Mouse (Mus musculus): ENCODE results near the gene Ostm1. TPM values are rescaled to one million over a fixed set of nuclear protein-coding genes. Genes with fewer than 3 reads are reported as not detected.

Ostm1 gene
- polyA plus RNA-seq, 1 experiment from 2014 or later: 14.1 TPM

GRCm38 (mm10) chr10:42584436-42584983, 888 bp downstream of the Ostm1 start:
- H3K4me2 ChIP-seq (replicated peaks): peak overlapping the region; percentile 40
- H3K4me3 ChIP-seq: peak overlapping the region; percentile 31
- no peaks in the 10 kb centered on the region for H3K36me3 ChIP-seq
- H3K27me3 ChIP-seq: peaks cover 94% of the 10 kb centered on the region
- no peak overlapping the region for H3K27ac ChIP-seq
- no peak for ATAC-seq (ENCODE audit: insufficient number of reproducible peaks, insufficient read depth, low FRiP score, low TSS enrichment)
- WGBS: under 1% methylated on average over 37 of the region's 37 CpGs
- peaks cover 13% of the 10 kb centered on the region; the same call in 1 of the 2 replicates for H3K4me1 ChIP-seq
- no peaks in the 10 kb centered on the region for H3K9me3 ChIP-seq
- H3K9ac ChIP-seq: no peak overlapping the region; the same call in 1 of the 2 replicates

- Histone ChIP-seq H3K27ac (no peak overlapping the region), H3K4me3 (no peak overlapping the region), H3K9ac (no peak overlapping the region), H3K27me3 (peaks cover 94% of the 10 kb centered on the region), H3K36me3 (no peaks in the 10 kb centered on the region), H3K9me3 (no peaks in the 10 kb centered on the region), H3K4me2 (replicated peaks) (no peak overlapping the region), H3K4me1 (peaks cover 9% of the 10 kb centered on the region; the same call in 1 of the 2 replicates)
- no peak for ATAC-seq (ENCODE audit: insufficient number of reproducible peaks, insufficient read depth, low FRiP score, low TSS enrichment)
- under 1% methylated on average over 8 of the region's 8 CpGs for WGBS
These were observed 1.5 kb downstream of the Ostm1 start for GRCm38 (mm10) chr10:42585156-42585555.

- peaks cover 93% of the 10 kb centered on the region for H3K27me3 ChIP-seq
- no peak overlapping the region for H3K4me2 ChIP-seq (replicated peaks)
- no peak overlapping the region for H3K4me3 ChIP-seq
- H3K9me3 ChIP-seq: no peaks in the 10 kb centered on the region
- 6% methylated on average over 22 of the region's 22 CpGs for WGBS
- H3K9ac ChIP-seq: no peak overlapping the region
- no peak overlapping the region for H3K27ac ChIP-seq
- H3K36me3 ChIP-seq: no peaks in the 10 kb centered on the region
- ATAC-seq (ENCODE audit: insufficient number of reproducible peaks, insufficient read depth, low FRiP score, low TSS enrichment): no peak
- H3K4me1 ChIP-seq: peaks cover 9% of the 10 kb centered on the region; the same call in 1 of the 2 replicates
These were observed 2.1 kb downstream of the Ostm1 start for GRCm38 (mm10) chr10:42585596-42586305.

- Histone ChIP-seq H3K4me1 (peaks cover 13% of the 10 kb centered on the region), H3K27me3 (peaks cover 94% of the 10 kb centered on the region), H3K36me3 (no peaks in the 10 kb centered on the region), H3K9ac (no peak overlapping the region), H3K4me2 (replicated peaks) (no peak overlapping the region), H3K9me3 (no peaks in the 10 kb centered on the region), H3K27ac (no peak overlapping the region), H3K4me3 (no peak overlapping the region)
- 8% methylated on average over 8 of the region's 8 CpGs for WGBS
- ATAC-seq (ENCODE audit: insufficient number of reproducible peaks, insufficient read depth, low FRiP score, low TSS enrichment): no peak
These were observed 4.5 kb downstream of the Ostm1 start for GRCm38 (mm10) chr10:42587961-42588750.

GRCm38 (mm10) chr10:42589505-42589904, 5.9 kb downstream of the Ostm1 start:
- peaks cover 93% of the 10 kb centered on the region for H3K27me3 ChIP-seq
- no peak for ATAC-seq (ENCODE audit: insufficient number of reproducible peaks, insufficient read depth, low FRiP score, low TSS enrichment)
- H3K9ac ChIP-seq: no peak overlapping the region
- H3K4me2 ChIP-seq (replicated peaks): no peak overlapping the region
- no peaks in the 10 kb centered on the region for H3K9me3 ChIP-seq
- H3K4me1 ChIP-seq: peaks cover 6% of the 10 kb centered on the region
- no peak overlapping the region for H3K27ac ChIP-seq
- no peak overlapping the region for H3K4me3 ChIP-seq
- 2% methylated on average over 5 of the region's 5 CpGs for WGBS
- no peaks in the 10 kb centered on the region for H3K36me3 ChIP-seq

GRCm38 (mm10) chr10:42590261-42591184, 6.9 kb downstream of the Ostm1 start:
- Histone ChIP-seq H3K9me3 (no peaks in the 10 kb centered on the region), H3K9ac (no peak overlapping the region), H3K27me3 (peaks cover 93% of the 10 kb centered on the region), H3K4me1 (peaks cover 4% of the 10 kb centered on the region), H3K36me3 (no peaks in the 10 kb centered on the region), H3K27ac (no peak overlapping the region), H3K4me2 (replicated peaks) (0 out of 2 replicates have a peak overlapping the region, but pooled peaks have one; percentile 47), H3K4me3 (no peak overlapping the region)
- WGBS: 2% methylated on average over 19 of the region's 19 CpGs
- ATAC-seq (ENCODE audit: insufficient number of reproducible peaks, insufficient read depth, low FRiP score, low TSS enrichment): no peak

- peaks cover 4% of the 10 kb centered on the region for H3K4me1 ChIP-seq
- under 1% methylated on average over 67 of the region's 67 CpGs for WGBS
- ATAC-seq (ENCODE audit: insufficient number of reproducible peaks, insufficient read depth, low FRiP score, low TSS enrichment): no peak
- 0 out of 2 replicates have a peak overlapping the region, but pooled peaks have one; percentile 15 for H3K9ac ChIP-seq
- no peaks in the 10 kb centered on the region for H3K36me3 ChIP-seq
- no peak overlapping the region for H3K27ac ChIP-seq
- no peaks in the 10 kb centered on the region for H3K9me3 ChIP-seq
- peak overlapping the region; percentile 25 for H3K4me3 ChIP-seq
- peak overlapping the region; percentile 47 for H3K4me2 ChIP-seq (replicated peaks)
- peaks cover 90% of the 10 kb centered on the region for H3K27me3 ChIP-seq
These were observed 7.8 kb downstream of the Ostm1 start for GRCm38 (mm10) chr10:42591185-42591992.

GRCm38 (mm10) chr10:42591993-42592686, 8.5 kb downstream of the Ostm1 start:
- H3K4me2 ChIP-seq (replicated peaks): peak overlapping the region; percentile 47
- 0 out of 2 replicates have a peak, but pooled peaks have one; percentile 28 for ATAC-seq (ENCODE audit: insufficient number of reproducible peaks, insufficient read depth, low FRiP score, low TSS enrichment)
- WGBS: under 1% methylated on average over 25 of the region's 25 CpGs
- H3K4me3 ChIP-seq: peak overlapping the region; percentile 25
- H3K27ac ChIP-seq: no peak overlapping the region
- H3K4me1 ChIP-seq: peaks cover 4% of the 10 kb centered on the region
- peaks cover 88% of the 10 kb centered on the region for H3K27me3 ChIP-seq
- H3K9ac ChIP-seq: 0 out of 2 replicates have a peak overlapping the region, but pooled peaks have one; percentile 15
- no peaks in the 10 kb centered on the region for H3K36me3 ChIP-seq
- H3K9me3 ChIP-seq: no peaks in the 10 kb centered on the region

GRCm38 (mm10) chr10:42593201-42593600, 9.6 kb downstream of the Ostm1 start:
- H3K4me2 ChIP-seq (replicated peaks): no peak overlapping the region
- 7% methylated on average over 7 of the region's 7 CpGs for WGBS

GRCm38 (mm10) chr10:42598615-42599014, 15.0 kb downstream of the Ostm1 start:
- H3K27me3 ChIP-seq: peaks cover 49% of the 10 kb centered on the region
- no peak for ATAC-seq (ENCODE audit: insufficient number of reproducible peaks, insufficient read depth, low FRiP score, low TSS enrichment)
- WGBS: 82% methylated on average over 8 of the region's 8 CpGs

More at GRCm38 (mm10) chr10:42593201-42593600, 9.6 kb downstream of the Ostm1 start:
- no peaks in the 10 kb centered on the region for H3K36me3 ChIP-seq
- ATAC-seq (ENCODE audit: insufficient number of reproducible peaks, insufficient read depth, low FRiP score, low TSS enrichment): no peak
- no peak overlapping the region for H3K27ac ChIP-seq
- H3K4me1 ChIP-seq: peaks cover 4% of the 10 kb centered on the region
- H3K27me3 ChIP-seq: peaks cover 77% of the 10 kb centered on the region
- no peak overlapping the region for H3K9ac ChIP-seq
- H3K4me3 ChIP-seq: no peak overlapping the region
- no peaks in the 10 kb centered on the region for H3K9me3 ChIP-seq

More at GRCm38 (mm10) chr10:42598615-42599014, 15.0 kb downstream of the Ostm1 start:
- no peaks in the 10 kb centered on the region for H3K9me3 ChIP-seq
- H3K9ac ChIP-seq: no peak overlapping the region
- no peak overlapping the region for H3K4me3 ChIP-seq
- H3K4me1 ChIP-seq: no peaks in the 10 kb centered on the region
- no peaks in the 10 kb centered on the region for H3K36me3 ChIP-seq
- H3K27ac ChIP-seq: no peak overlapping the region
- H3K4me2 ChIP-seq (replicated peaks): no peak overlapping the region

All from embryonic facial prominence, embryonic 12.5 days (tissue).